Mouse (Mus musculus): ENCODE measurements at regions not wholly inside any gene's neighbourhood (a gene's known extent, or its start where the extent isn't known, plus 50 kb on each side); places are given as distances from the start of the nearest gene placed in this dataset.

- Histone ChIP-seq H3K9ac (ENCODE audit: low read depth, low read length) (no peak overlapping the region), H3K27ac (ENCODE audit: low read length) (no peak overlapping the region), H3K4me2 (ENCODE audit: low read length) (no peak overlapping the region), H3K27me3 (ENCODE audit: control insufficient read depth, insufficient read depth, low read depth, low read length) (no peaks in the 10 kb centered on the region), H3K4me1 (ENCODE audit: control insufficient read depth, insufficient read depth, low read length) (no peaks in the 10 kb centered on the region), H3K36me3 (ENCODE audit: control insufficient read depth, insufficient read depth, low read length) (no peaks in the 10 kb centered on the region), H3K4me3 (ENCODE audit: low read depth, low read length) (no peak overlapping the region), H3K9me3 (replicated peaks; ENCODE audit: control insufficient read depth, low read length, poor library complexity, severe bottlenecking) (no peaks in the 10 kb centered on the region)
- no peak for ATAC-seq
- 92% methylated on average over 5 of the region's 5 CpGs for WGBS
Measured at GRCm38 (mm10) chr15:63724543-63725186, 120.3 kb downstream of the Gsdmc2 start.

GRCm38 (mm10) chr15:63722991-63723390 is 122.0 kb downstream of the Gsdmc2 start:
- H3K4me1 ChIP-seq (ENCODE audit: control insufficient read depth, insufficient read depth, low read length) = no peaks in the 10 kb centered on the region
- no peak overlapping the region for H3K4me2 ChIP-seq (ENCODE audit: low read length)
- no peaks in the 10 kb centered on the region for H3K9me3 ChIP-seq (replicated peaks; ENCODE audit: control insufficient read depth, low read length, poor library complexity, severe bottlenecking)
- no peaks in the 10 kb centered on the region for H3K27me3 ChIP-seq (ENCODE audit: control insufficient read depth, insufficient read depth, low read depth, low read length)
- H3K4me3 ChIP-seq (ENCODE audit: low read depth, low read length) = no peak overlapping the region
- H3K36me3 ChIP-seq (ENCODE audit: control insufficient read depth, insufficient read depth, low read length) = no peaks in the 10 kb centered on the region
- H3K27ac ChIP-seq (ENCODE audit: low read length) = no peak overlapping the region
- ATAC-seq = no peak
- 63% methylated on average over 9 of the region's 9 CpGs for WGBS
- no peak overlapping the region for H3K9ac ChIP-seq (ENCODE audit: low read depth, low read length)

GRCm38 (mm10) chr15:63721669-63722357 is 123.2 kb downstream of the Gsdmc2 start:
- no peak for ATAC-seq
- no peak overlapping the region for H3K27ac ChIP-seq (ENCODE audit: low read length)
- no peak overlapping the region for H3K4me2 ChIP-seq (ENCODE audit: low read length)
- no peaks in the 10 kb centered on the region for H3K9me3 ChIP-seq (replicated peaks; ENCODE audit: control insufficient read depth, low read length, poor library complexity, severe bottlenecking)
- H3K36me3 ChIP-seq (ENCODE audit: control insufficient read depth, insufficient read depth, low read length) = no peaks in the 10 kb centered on the region
- no peaks in the 10 kb centered on the region for H3K27me3 ChIP-seq (ENCODE audit: control insufficient read depth, insufficient read depth, low read depth, low read length)
- no peaks in the 10 kb centered on the region for H3K4me1 ChIP-seq (ENCODE audit: control insufficient read depth, insufficient read depth, low read length)
- no peak overlapping the region for H3K9ac ChIP-seq (ENCODE audit: low read depth, low read length)
- H3K4me3 ChIP-seq (ENCODE audit: low read depth, low read length) = no peak overlapping the region
- 67% methylated on average over 3 of the region's 3 CpGs for WGBS

- H3K9me3 ChIP-seq (replicated peaks; ENCODE audit: control insufficient read depth, low read length, poor library complexity, severe bottlenecking) = no peaks in the 10 kb centered on the region
- ATAC-seq = no peak
- no peak overlapping the region for H3K27ac ChIP-seq (ENCODE audit: low read length)
- WGBS = 95% methylated on average over 8 of the region's 8 CpGs
- H3K4me2 ChIP-seq (ENCODE audit: low read length) = no peak overlapping the region
- no peaks in the 10 kb centered on the region for H3K27me3 ChIP-seq (ENCODE audit: control insufficient read depth, insufficient read depth, low read depth, low read length)
- H3K4me1 ChIP-seq (ENCODE audit: control insufficient read depth, insufficient read depth, low read length) = no peaks in the 10 kb centered on the region
- no peak overlapping the region for H3K9ac ChIP-seq (ENCODE audit: low read depth, low read length)
- no peaks in the 10 kb centered on the region for H3K36me3 ChIP-seq (ENCODE audit: control insufficient read depth, insufficient read depth, low read length)
- H3K4me3 ChIP-seq (ENCODE audit: low read depth, low read length) = no peak overlapping the region
Measured at GRCm38 (mm10) chr15:63717812-63718211, 127.2 kb downstream of the Gsdmc2 start.

- H3K4me1 ChIP-seq (ENCODE audit: control insufficient read depth, insufficient read depth, low read length) = no peaks in the 10 kb centered on the region
- H3K36me3 ChIP-seq (ENCODE audit: control insufficient read depth, insufficient read depth, low read length) = no peaks in the 10 kb centered on the region
- 88% methylated on average over 3 of the region's 3 CpGs for WGBS
- no peaks in the 10 kb centered on the region for H3K27me3 ChIP-seq (ENCODE audit: control insufficient read depth, insufficient read depth, low read depth, low read length)
- H3K4me3 ChIP-seq (ENCODE audit: low read depth, low read length) = no peak overlapping the region
- H3K9ac ChIP-seq (ENCODE audit: low read depth, low read length) = no peak overlapping the region
- no peak for ATAC-seq
- no peak overlapping the region for H3K4me2 ChIP-seq (ENCODE audit: low read length)
- no peak overlapping the region for H3K27ac ChIP-seq (ENCODE audit: low read length)
- H3K9me3 ChIP-seq (replicated peaks; ENCODE audit: control insufficient read depth, low read length, poor library complexity, severe bottlenecking) = no peaks in the 10 kb centered on the region
Measured at GRCm38 (mm10) chr15:63713697-63714096, 131.3 kb downstream of the Gsdmc2 start.

GRCm38 (mm10) chr15:63710381-63710780 is 134.6 kb downstream of the Gsdmc2 start:
- Histone ChIP-seq H3K4me3 (ENCODE audit: low read depth, low read length) (no peak overlapping the region), H3K4me1 (ENCODE audit: control insufficient read depth, insufficient read depth, low read length) (no peaks in the 10 kb centered on the region), H3K27ac (ENCODE audit: low read length) (no peak overlapping the region), H3K9ac (ENCODE audit: low read depth, low read length) (no peak overlapping the region), H3K27me3 (ENCODE audit: control insufficient read depth, insufficient read depth, low read depth, low read length) (no peaks in the 10 kb centered on the region), H3K36me3 (ENCODE audit: control insufficient read depth, insufficient read depth, low read length) (no peaks in the 10 kb centered on the region), H3K9me3 (replicated peaks; ENCODE audit: control insufficient read depth, low read length, poor library complexity, severe bottlenecking) (no peaks in the 10 kb centered on the region), H3K4me2 (ENCODE audit: low read length) (no peak overlapping the region)
- ATAC-seq = no peak
- 88% methylated on average over 5 of the region's 5 CpGs for WGBS

GRCm38 (mm10) chr15:63709270-63709933 is 135.6 kb downstream of the Gsdmc2 start:
- WGBS = 93% methylated on average over 4 of the region's 4 CpGs
- no peaks in the 10 kb centered on the region for H3K9me3 ChIP-seq (replicated peaks; ENCODE audit: control insufficient read depth, low read length, poor library complexity, severe bottlenecking)
- ATAC-seq = no peak

GRCm38 (mm10) chr15:63704636-63705035 is 140.3 kb downstream of the Gsdmc2 start:
- no peak overlapping the region for H3K27ac ChIP-seq (ENCODE audit: low read length)
- H3K9ac ChIP-seq (ENCODE audit: low read depth, low read length) = no peak overlapping the region
- ATAC-seq = no peak
- H3K4me3 ChIP-seq (ENCODE audit: low read depth, low read length) = no peak overlapping the region
- no peaks in the 10 kb centered on the region for H3K4me1 ChIP-seq (ENCODE audit: control insufficient read depth, insufficient read depth, low read length)
- 93% methylated on average over 8 of the region's 8 CpGs for WGBS
- no peaks in the 10 kb centered on the region for H3K36me3 ChIP-seq (ENCODE audit: control insufficient read depth, insufficient read depth, low read length)
- H3K27me3 ChIP-seq (ENCODE audit: control insufficient read depth, insufficient read depth, low read depth, low read length) = no peaks in the 10 kb centered on the region
- no peak overlapping the region for H3K4me2 ChIP-seq (ENCODE audit: low read length)
- H3K9me3 ChIP-seq (replicated peaks; ENCODE audit: control insufficient read depth, low read length, poor library complexity, severe bottlenecking) = no peaks in the 10 kb centered on the region

More at GRCm38 (mm10) chr15:63709270-63709933, 135.6 kb downstream of the Gsdmc2 start:
- no peak overlapping the region for H3K4me2 ChIP-seq (ENCODE audit: low read length)
- H3K4me3 ChIP-seq (ENCODE audit: low read depth, low read length) = no peak overlapping the region
- no peaks in the 10 kb centered on the region for H3K27me3 ChIP-seq (ENCODE audit: control insufficient read depth, insufficient read depth, low read depth, low read length)
- no peaks in the 10 kb centered on the region for H3K36me3 ChIP-seq (ENCODE audit: control insufficient read depth, insufficient read depth, low read length)
- no peaks in the 10 kb centered on the region for H3K4me1 ChIP-seq (ENCODE audit: control insufficient read depth, insufficient read depth, low read length)
- no peak overlapping the region for H3K27ac ChIP-seq (ENCODE audit: low read length)
- H3K9ac ChIP-seq (ENCODE audit: low read depth, low read length) = no peak overlapping the region

GRCm38 (mm10) chr15:63697831-63698230 is 147.1 kb downstream of the Gsdmc2 start:
- Histone ChIP-seq H3K27me3 (ENCODE audit: control insufficient read depth, insufficient read depth, low read depth, low read length) (0 out of 2 replicates have a peak, but pooled peaks cover 5% of the 10 kb centered on the region), H3K27ac (ENCODE audit: low read length) (no peak overlapping the region), H3K4me1 (ENCODE audit: control insufficient read depth, insufficient read depth, low read length) (peaks cover 2% of the 10 kb centered on the region; the same call in 1 of the 2 replicates), H3K9me3 (replicated peaks; ENCODE audit: control insufficient read depth, low read length, poor library complexity, severe bottlenecking) (no peaks in the 10 kb centered on the region), H3K4me2 (ENCODE audit: low read length) (no peak overlapping the region), H3K36me3 (ENCODE audit: control insufficient read depth, insufficient read depth, low read length) (no peaks in the 10 kb centered on the region), H3K9ac (ENCODE audit: low read depth, low read length) (no peak overlapping the region), H3K4me3 (ENCODE audit: low read depth, low read length) (no peak overlapping the region)
- WGBS = 94% methylated on average over 10 of the region's 10 CpGs
- no peak for ATAC-seq
